ENCODE assay signal across 26 mouse cellular contexts in genomic region chr9:78178197-78178596, GRCm38 (mm10). TPM values are rescaled to one million over a fixed set of nuclear protein-coding genes. Genes with fewer than 3 reads are reported as not detected.
"Had no signal": no experiment of that assay in that cellular context is flagged by ENCODE, and none has a peak within 500 bp of the region (broad histone marks: within the 10 kb centered on the region; RNA-seq: fewer than 3 reads in every experiment).

No protein-coding gene starts in this region.

- ATAC-seq: hindbrain, postnatal 0 days; intestine, embryonic 16.5 days had no signal

- H3K4me3 ChIP-seq: gastrocnemius, adult 2 months; heart, embryonic 10.5 days; heart, embryonic 12.5 days; hindbrain, embryonic 10.5 days; hindbrain, embryonic 13.5 days; hindbrain, embryonic 15.5 days; kidney, embryonic 15.5 days; limb, embryonic 13.5 days; limb, embryonic 15.5 days had no signal

- H3K9ac ChIP-seq: heart, embryonic 12.5 days; hindbrain, embryonic 13.5 days; hindbrain, embryonic 15.5 days; kidney, embryonic 15.5 days; limb, embryonic 13.5 days; limb, embryonic 15.5 days had no signal

- H3K36me3 ChIP-seq: heart, embryonic 10.5 days; heart, embryonic 12.5 days; hindbrain, embryonic 10.5 days; hindbrain, embryonic 13.5 days; kidney, embryonic 15.5 days; limb, embryonic 13.5 days; limb, embryonic 15.5 days had no signal

- H3K27me3 ChIP-seq: heart, embryonic 12.5 days; hindbrain, embryonic 13.5 days; hindbrain, embryonic 15.5 days; kidney, embryonic 15.5 days; limb, embryonic 13.5 days; limb, embryonic 15.5 days had no signal

- H3K4me2 ChIP-seq: heart, embryonic 12.5 days; hindbrain, embryonic 13.5 days; hindbrain, embryonic 15.5 days; kidney, embryonic 15.5 days; limb, embryonic 13.5 days; limb, embryonic 15.5 days had no signal

- H3K27ac ChIP-seq: gastrocnemius, adult 2 months; heart, embryonic 10.5 days; hindbrain, embryonic 10.5 days; kidney, embryonic 15.5 days; limb, embryonic 13.5 days; limb, embryonic 15.5 days had no signal

- H3K9me3 ChIP-seq: heart, embryonic 10.5 days; heart, embryonic 12.5 days; hindbrain, embryonic 10.5 days; hindbrain, embryonic 13.5 days; hindbrain, embryonic 15.5 days; kidney, embryonic 15.5 days; limb, embryonic 13.5 days; limb, embryonic 15.5 days had no signal

- DNase-seq: gastrocnemius, adult 2 months; gastrocnemius, postnatal 10 days; gastrocnemius, postnatal 25 days; heart, postnatal 10 days; heart, postnatal 4 days; kidney, adult 11 months; kidney, adult 2 months; kidney, adult 9 months; kidney, postnatal 14 days; kidney, postnatal 36 days; layer of hippocampus, adult 9-11 months; layer of hippocampus, postnatal 36 days; left cerebral cortex, postnatal 4 days had no signal

RNA-seq across cellular contexts. Expression of gene Gsta1, which starts 52.3 kb away (rescaled TPM):
- polyA plus RNA-seq: frontal cortex, adult 2 months; heart, embryonic 10.5 days; heart, embryonic 12.5 days; heart, embryonic 14.5 days; hindbrain, embryonic 10.5 days; hindbrain, embryonic 13.5 days; hindbrain, embryonic 15.5 days; hindbrain, postnatal 0 days; limb, embryonic 11.5 days; limb, embryonic 13.5 days had no signal
